Mouse (Mus musculus) natural killer cell, adult 2 months (primary cell): ENCODE measurements around the gene Trappc2l.

Experiments
- DNase-seq, 2 experiments: peaks; one replicate each; pipeline ENCODE4 v3.0.0; 2022; ENCODE audit warnings: low spot score in 2 of 2

Trappc2l gene

DNA sequence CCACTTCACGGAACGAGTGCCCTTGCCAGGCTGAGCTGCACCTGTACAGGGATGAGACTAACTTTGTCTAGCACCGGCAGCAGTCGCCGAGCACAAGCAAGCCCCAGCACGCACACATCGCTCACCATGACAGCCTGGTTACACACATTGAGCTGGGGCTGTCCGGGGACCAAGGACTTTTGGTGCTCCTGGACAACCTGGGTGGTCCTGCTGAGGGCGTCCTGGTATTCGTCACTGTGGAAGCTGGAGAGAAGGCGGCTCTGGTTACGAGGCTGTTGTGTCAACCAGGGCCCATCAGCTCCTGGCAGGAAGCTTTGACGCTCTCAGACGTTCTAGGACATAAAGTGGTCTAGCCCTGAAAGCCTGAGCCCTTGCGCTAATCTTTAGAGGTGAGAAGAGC lies 30.5 kb upstream of the Trappc2l start:
- no peak for DNase-seq

DNA sequence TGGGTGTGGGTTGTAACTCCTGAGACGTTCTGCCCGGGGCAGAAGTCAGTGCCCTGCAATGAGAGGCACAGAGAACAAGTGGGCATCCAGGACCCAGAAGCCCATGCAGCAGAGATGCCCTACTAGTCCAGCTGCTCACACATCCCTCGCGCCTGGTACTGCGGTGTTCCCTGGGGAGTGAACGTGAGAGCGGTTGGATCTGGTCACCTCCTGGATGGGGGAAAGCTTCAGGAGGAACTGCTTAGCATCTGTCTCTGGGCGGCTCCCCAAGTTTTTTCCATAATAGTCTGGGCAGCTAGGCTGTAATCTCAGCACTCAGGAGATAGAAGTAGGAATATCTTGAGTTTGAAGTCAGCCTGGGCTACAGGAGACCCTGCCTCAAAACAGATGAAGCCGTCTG lies 26.5 kb upstream of the Trappc2l start:
- DNase-seq: no peak

- no peak for DNase-seq
Observed at GRCm38 (mm10) chr8:122585411-122585891, 26.0 kb upstream of the Trappc2l start.

GRCm38 (mm10) chr8:122586171-122586570 lies 25.3 kb upstream of the Trappc2l start:
- DNase-seq: no peak

- no peak for DNase-seq
Observed at GRCm38 (mm10) chr8:122586749-122587148, 24.7 kb upstream of the Trappc2l start.

DNA sequence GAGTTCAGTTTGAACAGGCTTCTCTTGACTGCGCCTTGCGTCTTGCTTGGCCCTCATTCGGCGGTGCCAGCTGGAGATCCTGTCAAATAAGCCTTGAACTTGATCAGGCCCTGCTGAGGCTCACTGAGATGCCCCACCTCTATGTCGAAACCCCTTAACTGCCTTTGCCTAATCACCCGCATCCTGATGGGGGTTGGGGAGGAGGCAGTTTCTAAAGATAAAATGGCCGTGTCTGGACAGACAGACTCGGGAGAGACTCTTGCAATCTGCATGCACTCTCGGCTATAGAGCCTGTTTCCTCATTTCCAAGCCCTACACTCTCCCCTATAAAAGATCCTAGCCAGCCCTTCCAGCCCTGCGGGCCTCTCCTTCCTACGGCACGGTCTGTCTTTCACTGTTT lies 18.2 kb upstream of the Trappc2l start:
- no peak for DNase-seq

DNA sequence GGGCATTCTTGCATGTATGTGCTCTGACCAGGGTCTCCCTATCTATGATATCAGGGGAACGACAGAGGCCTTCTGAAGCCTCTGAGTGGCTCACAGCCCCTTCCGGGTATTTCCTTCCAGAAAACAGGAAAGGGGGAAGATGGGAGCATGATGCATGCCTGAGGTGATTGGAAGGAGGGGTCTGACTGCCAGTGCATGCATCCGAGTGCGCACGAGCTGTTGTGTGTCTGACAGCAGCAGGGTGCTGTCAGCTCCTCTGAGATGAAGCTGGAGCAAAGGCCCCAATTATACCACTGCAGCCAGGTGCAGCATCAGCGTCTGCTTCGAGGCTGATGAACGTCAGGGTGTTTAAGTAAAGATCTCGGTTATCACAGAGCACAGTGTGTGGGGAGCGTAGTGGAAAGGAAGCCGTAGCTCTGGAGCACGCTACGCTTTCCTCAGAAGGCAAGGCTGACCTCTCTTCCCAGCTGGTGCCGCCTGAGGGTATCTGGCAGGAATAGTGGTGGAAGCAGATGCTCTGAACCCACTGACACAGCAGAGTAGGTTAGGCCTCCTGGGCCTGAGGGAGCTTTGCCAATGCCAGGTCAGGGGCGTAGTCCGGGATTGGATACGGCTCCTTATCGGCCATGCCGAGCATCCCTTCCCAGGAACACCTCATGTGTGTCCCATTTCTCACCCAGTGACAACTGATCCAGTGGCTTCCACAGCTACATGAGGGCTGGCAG lies 17.5 kb upstream of the Trappc2l start:
- no peak for DNase-seq

DNA sequence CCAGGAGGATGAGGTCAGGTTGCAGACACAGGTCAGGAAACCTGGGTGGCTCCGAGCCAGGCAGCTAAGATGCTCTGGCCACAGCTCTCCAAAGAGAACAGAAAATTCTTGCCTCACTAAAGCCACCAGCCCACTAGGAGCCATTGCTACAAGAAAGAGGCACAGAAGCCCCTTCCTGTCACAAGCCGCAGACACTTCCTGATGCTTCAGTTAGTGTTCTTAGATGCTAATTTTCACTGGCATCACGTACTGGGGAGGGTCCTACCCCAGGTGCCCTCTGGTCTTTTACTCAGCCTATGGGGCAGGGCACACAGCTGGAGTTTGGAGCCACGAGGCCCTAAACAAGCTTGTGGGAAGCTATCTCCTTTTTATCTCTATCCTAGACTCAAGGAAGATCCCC lies 15.4 kb upstream of the Trappc2l start:
- DNase-seq: no peak

GRCm38 (mm10) chr8:122600666-122601065 lies 10.8 kb upstream of the Trappc2l start:
- DNase-seq: no peak

DNA sequence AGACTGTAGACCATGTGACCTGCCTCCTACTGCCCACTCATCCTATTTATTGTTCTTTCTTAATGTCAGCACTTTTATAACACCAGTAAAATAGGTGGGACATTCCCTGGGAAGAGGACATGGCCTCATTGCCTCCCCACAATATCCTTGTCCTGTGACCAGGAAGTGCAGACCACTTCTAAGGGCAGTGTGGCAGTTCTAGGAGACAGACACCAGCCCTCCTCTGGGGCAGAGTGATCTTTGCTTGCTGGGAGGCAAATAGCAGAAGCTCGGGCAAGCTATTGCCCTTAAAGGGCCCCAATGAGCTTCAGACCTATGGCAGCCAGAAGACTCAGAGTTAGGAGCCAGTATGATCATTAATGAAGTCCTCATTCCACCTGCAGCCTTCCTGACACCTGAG lies 6.8 kb upstream of the Trappc2l start:
- DNase-seq: no peak

DNA sequence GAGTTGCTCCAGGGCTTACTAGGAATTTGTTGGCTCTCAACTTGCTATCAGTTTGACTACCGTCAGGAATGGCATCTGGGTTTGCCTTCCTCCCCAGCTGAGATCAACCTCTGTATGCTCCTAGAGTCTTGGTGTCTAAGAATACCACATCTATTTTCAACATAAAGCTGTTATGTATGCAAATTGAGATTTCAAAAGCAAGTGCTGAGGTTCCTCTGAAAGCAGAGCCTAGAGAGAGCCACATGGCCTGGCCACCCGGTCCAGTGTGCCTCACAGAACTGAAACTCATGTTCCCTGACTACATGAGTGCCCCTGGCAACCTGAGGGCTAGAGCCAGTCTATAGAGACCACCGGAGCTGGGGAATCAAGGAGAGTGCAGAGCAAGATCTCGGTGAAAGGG lies 6.1 kb upstream of the Trappc2l start:
- DNase-seq: no peak

- no peak for DNase-seq
Observed at GRCm38 (mm10) chr8:122606810-122607209, 4.6 kb upstream of the Trappc2l start.

GRCm38 (mm10) chr8:122610209-122610608 lies 1.2 kb upstream of the Trappc2l start:
- no peak for DNase-seq

GRCm38 (mm10) chr8:122610612-122611277 lies 695 bp upstream of the Trappc2l start:
- DNase-seq: no peak

DNA sequence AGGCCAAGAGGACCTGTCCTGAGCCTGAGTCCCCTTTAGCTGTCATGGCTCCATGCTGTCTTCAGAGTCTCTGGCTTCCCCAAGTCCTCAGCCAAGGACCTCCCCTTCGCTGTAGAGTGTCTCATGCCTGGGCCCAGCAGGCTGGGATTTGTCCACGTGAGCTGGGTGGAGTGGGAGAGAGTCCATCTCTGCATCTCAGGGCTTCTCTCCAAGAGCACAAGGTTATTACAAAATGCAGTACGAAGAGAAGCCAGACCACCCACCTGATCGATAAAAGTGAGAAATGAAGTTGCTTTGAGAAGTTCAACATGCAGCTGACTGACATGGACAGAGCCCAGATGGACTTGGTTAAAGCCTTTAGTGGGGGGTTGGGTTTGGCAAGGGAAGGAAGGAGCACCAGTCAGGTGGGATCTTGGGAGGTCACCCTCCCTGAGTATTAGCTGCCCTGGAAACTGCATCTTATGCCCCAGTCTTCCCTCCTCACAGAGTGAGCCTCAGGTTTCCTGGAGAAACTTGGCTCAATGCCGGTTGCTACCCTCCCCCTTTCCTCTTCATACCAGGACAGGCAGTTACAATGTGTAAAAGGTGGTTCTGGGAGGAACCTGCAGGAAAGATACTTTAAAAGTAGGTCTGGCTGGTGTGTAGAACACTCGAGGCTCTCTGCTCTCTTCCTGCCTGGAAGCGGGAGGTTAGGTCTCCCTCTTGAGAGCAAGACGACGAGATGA lies 4.9 kb downstream of the Trappc2l start:
- no peak for DNase-seq

DNA sequence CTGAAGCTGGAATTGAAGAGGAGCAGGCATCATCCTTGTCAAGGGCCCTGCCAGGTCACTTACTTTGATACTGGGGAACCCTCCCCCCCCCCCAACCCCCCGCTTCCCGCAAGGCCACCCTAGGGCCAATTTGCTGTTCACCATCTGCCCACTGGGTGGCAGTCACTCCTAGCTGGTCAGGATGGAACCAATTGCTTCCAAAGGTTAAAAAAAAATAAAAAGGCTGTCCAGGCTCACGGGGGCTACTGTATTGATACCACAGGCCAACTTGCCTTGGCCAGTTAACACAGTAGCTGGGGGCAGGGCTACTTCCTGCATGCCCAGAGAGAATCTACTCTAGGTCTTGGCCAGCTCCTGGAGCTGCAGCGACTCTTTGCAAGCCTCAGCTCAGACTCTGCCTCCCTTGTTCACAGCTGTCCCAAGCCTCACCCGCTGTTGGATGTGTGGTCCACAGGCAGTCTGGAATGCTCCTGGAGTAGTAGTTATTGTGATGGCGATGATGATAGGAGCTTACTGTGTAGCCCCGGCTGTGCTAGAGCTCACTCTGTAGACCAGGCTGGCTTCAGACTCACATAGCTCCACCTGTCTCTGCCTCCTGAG lies 6.6 kb downstream of the Trappc2l start:
- DNase-seq: peak; percentile 73 to 83

DNA sequence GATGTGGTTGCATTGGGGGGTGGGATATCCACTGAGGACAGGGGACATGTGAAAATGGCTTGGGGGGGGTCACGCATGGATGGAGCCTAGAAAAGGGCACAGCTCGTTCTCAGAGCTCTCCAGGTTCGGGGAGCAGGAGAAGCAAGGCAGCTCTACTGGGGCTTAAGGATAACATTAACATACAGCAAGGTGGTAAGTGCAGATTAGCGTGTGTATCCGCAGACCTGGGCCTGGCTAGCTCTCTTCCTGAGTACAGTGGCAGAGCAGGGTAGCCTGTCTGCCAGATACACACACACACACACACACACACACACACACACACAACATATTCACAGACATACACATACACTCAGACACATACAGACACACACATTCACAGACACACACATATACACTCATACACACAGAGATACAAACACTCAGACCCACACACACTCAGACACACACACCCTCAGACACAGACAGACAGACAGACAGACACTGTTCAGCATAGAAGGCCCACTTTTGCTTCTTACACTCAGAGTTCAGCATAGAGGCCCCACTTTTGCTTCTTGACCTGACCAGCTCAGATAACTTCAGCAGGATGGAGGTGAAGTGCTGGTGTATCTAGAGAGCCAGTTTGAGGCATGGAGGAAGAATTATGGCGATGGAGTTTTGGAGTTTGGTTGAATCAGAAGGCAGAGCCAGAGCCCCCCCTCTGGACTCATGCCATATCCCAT lies 7.4 kb downstream of the Trappc2l start:
- no peak for DNase-seq

DNA sequence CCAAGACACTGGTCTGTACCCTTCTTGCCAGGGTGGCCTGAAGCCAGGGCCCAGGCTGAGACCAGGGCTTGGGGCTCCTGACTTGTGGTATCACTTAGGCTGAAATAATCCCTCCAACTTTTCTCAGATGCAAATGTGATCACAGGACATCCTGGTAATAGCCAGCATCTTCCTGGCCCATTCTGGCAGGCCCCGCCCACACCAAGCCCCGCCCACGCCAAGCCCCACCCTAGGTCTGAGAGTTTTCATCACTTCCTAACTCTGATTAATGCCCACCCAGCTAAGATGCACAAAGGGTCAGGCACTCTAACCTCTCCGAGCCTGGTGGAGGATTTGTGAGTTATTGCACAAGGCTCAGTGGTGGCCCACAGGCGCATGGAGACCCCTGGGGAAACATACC lies 9.0 kb downstream of the Trappc2l start:
- DNase-seq: no peak

- no peak for DNase-seq
Observed at GRCm38 (mm10) chr8:122622727-122623126, 11.3 kb downstream of the Trappc2l start, which contains the start of gene Pabpn1l. TSS of gene Pabpn1l (minus strand) at chr8:122622739.

- DNase-seq: no peak
Observed at GRCm38 (mm10) chr8:122623844-122624642, 12.6 kb downstream of the Trappc2l start.

DNA sequence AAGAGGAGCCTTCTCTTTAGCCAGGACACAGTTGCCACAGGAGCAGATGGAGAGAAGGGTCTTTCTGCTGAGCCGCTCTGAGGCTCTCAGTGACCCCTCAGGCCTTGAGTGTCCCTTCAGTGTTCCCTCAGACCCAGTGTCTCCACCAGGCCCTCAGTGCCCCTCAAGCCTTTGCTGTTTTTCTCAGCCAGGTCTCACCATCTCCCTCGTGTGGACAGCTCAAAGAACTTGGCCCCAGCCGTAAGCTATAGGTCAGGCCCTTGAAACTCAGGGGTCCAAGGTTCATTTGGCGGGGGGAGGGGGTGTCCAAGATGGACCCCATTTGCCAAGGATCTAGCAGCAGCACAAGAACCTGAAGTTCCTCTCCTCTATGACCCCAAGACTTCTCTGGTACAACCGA lies 13.2 kb downstream of the Trappc2l start:
- no peak for DNase-seq
